12 mouse cellular contexts compared by ENCODE assay signal in the genomic region with DNA sequence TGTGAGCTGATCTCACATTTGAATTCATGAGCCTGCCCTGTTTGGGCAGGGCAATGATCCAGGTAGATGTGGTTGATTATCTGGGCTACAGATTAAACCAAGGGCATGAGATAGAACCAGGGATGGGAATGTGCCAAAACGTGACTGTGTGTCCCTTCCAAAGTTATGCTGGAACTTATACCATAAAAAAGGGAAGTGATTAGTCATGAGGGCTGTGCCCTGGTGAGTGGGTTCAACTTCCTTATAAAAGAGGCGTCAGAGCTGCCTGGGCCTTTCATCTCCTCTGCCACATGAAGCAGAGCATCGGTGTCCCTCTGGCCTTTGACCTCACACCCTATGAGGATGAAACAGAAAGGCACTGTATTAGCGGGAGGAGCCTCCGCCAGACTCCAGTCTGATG. TPM values are rescaled to one million over a fixed set of nuclear protein-coding genes. Genes with fewer than 3 reads are reported as not detected.
A peak's percentile ranks its signal among the peaks of the same experiment; 100 is the strongest.
DNase-seq lines count a peak whose midpoint lies in the region; ATAC-seq and TF ChIP-seq lines count a peak whose summit lies in the region.
"Had no signal": no experiment of that assay in that cellular context is flagged by ENCODE, and none has a peak within 500 bp of the region (broad histone marks: within the 10 kb centered on the region; RNA-seq: fewer than 3 reads in every experiment).

No protein-coding gene starts in this region.

- peak; percentile 33 for DNase-seq in liver, adult 2 months (ENCODE audit: extremely low read depth, low read depth, low spot score)
- DNase-seq in liver = no peak
- DNase-seq in 416B (ENCODE audit: low read depth) = peak; percentile 91
- peak; percentile 90 for DNase-seq in MEL (ENCODE audit: low read depth, low spot score)
- no peak for DNase-seq in thymus, postnatal 25 days
- DNase-seq: cerebellum, postnatal 36 days; heart, postnatal 36 days; kidney, adult 8-10 months had no signal

- H3K27me3 ChIP-seq in liver, adult 2 months (ENCODE audit: control insufficient read depth, insufficient read depth, low read length) = no peaks in the 10 kb centered on the region
- no peaks in the 10 kb centered on the region for H3K27me3 ChIP-seq in MEL (ENCODE audit: control insufficient read depth in 1 of 2, insufficient read depth in 2 of 2, low read length in 2 of 2)
- no peaks in the 10 kb centered on the region for H3K27me3 ChIP-seq in forebrain, embryonic 15.5 days

- TF ChIP-seq RAD21 in MEL (IDR thresholded peaks at IDR 0.05; ENCODE audit: low read depth, low read length) = no peak

- TF ChIP-seq EP300 in MEL (IDR thresholded peaks at IDR 0.05; ENCODE audit: low read depth in 1 of 2, low read length in 2 of 2) = peak; percentile 86 to 89

- no peak overlapping the region for H3K4me2 ChIP-seq in forebrain, embryonic 15.5 days (replicated peaks)

- TF ChIP-seq POLR2A in liver, adult 2 months (IDR thresholded peaks at IDR 0.05; ENCODE audit: extremely low read depth, insufficient read depth, low read length) = no peak
- peak in 1 of 2 experiments; percentile 65; a peak in 2 of 4 replicates for TF ChIP-seq POLR2A in MEL (IDR thresholded peaks at IDR 0.05; ENCODE audit: control insufficient read depth in 1 of 2, insufficient read depth in 1 of 2, low read depth in 1 of 2, low read length in 2 of 2, poor library complexity in 1 of 2)

- H3K27ac ChIP-seq in liver, adult 2 months (replicated peaks; ENCODE audit: insufficient read depth, low read depth, low read length) = no peak overlapping the region
- H3K27ac ChIP-seq in MEL (ENCODE audit: control insufficient read depth, low read depth, low read length) = peak overlapping the region; percentile 77
- no peak overlapping the region for H3K27ac ChIP-seq in forebrain, embryonic 15.5 days (replicated peaks)
- H3K27ac ChIP-seq: limb, embryonic 10.5 days had no signal

- no peaks in the 10 kb centered on the region for H3K79me2 ChIP-seq in liver, adult 2 months (ENCODE audit: control insufficient read depth, insufficient read depth, low read length)
- H3K79me2 ChIP-seq in MEL (ENCODE audit: control insufficient read depth, insufficient read depth, low read length, poor library complexity) = no peaks in the 10 kb centered on the region; the same call in 1 of the 2 replicates

- TF ChIP-seq CTCF in liver, adult 2 months (IDR thresholded peaks at IDR 0.05; ENCODE audit: low read depth, low read length) = no peak
- TF ChIP-seq CTCF in MEL (IDR thresholded peaks at IDR 0.05 in 2 of 3, conservative IDR thresholded peaks at IDR 0.05 in 1 of 3; ENCODE audit: control insufficient read depth in 1 of 3, insufficient read depth in 1 of 3, low read depth in 2 of 3, low read length in 3 of 3, poor library complexity in 1 of 3, severe bottlenecking in 1 of 3) = no peak

- 66% methylated on average over 5 of the region's 5 CpGs for WGBS in liver, adult 2 months
- WGBS in forebrain, embryonic 15.5 days = 83% methylated on average over 5 of the region's 5 CpGs

- H3K9me3 ChIP-seq in MEL (replicated peaks; ENCODE audit: insufficient read depth, low read length) = no peaks in the 10 kb centered on the region
- no peaks in the 10 kb centered on the region for H3K9me3 ChIP-seq in forebrain, embryonic 15.5 days
- H3K9me3 ChIP-seq: limb, embryonic 10.5 days had no signal

- H3K4me1 ChIP-seq in liver, adult 2 months (ENCODE audit: control insufficient read depth, insufficient read depth, low read length) = peaks cover 7% of the 10 kb centered on the region
- H3K4me1 ChIP-seq in MEL (ENCODE audit: control insufficient read depth in 1 of 2, insufficient read depth in 2 of 2, low read length in 2 of 2) = peaks cover 10 to 23% of the 10 kb centered on the region in 2 experiments
- H3K4me1 ChIP-seq in forebrain, embryonic 15.5 days = peaks cover 17% of the 10 kb centered on the region

- ATAC-seq in megakaryocyte, adult 5-6 weeks (ENCODE audit: poor library complexity, severe bottlenecking) = peak; percentile 66
- no peak for ATAC-seq in forebrain, embryonic 15.5 days (replicated peaks)
- no peak for ATAC-seq in frontal cortex, adult (ENCODE audit: low TSS enrichment)

- no peak overlapping the region for H3K9ac ChIP-seq in liver, adult 2 months (ENCODE audit: low read depth, low read length)
- H3K9ac ChIP-seq in MEL (ENCODE audit: control insufficient read depth, low read depth, low read length, poor library complexity, severe bottlenecking) = peak overlapping the region; percentile 42
- no peak overlapping the region for H3K9ac ChIP-seq in forebrain, embryonic 15.5 days (replicated peaks)

- no peak overlapping the region for H3K4me3 ChIP-seq in liver, adult 2 months (ENCODE audit: insufficient read depth, low read depth, low read length)
- H3K4me3 ChIP-seq in MEL (ENCODE audit: control insufficient read depth in 1 of 2, insufficient read depth in 1 of 2, low read depth in 2 of 2, low read length in 2 of 2) = peak overlapping the region; percentile 8 to 21
- no peak overlapping the region for H3K4me3 ChIP-seq in forebrain, embryonic 15.5 days
- H3K4me3 ChIP-seq: limb, embryonic 10.5 days had no signal

- no peaks in the 10 kb centered on the region for H3K36me3 ChIP-seq in liver, adult 2 months (ENCODE audit: control insufficient read depth, insufficient read depth, low read length)
- H3K36me3 ChIP-seq in MEL (ENCODE audit: control insufficient read depth in 1 of 2, insufficient read depth in 2 of 2, low read length in 2 of 2) = peaks cover 0 to 26% of the 10 kb centered on the region in 2 experiments; a peak in 2 of 4 replicates
- no peaks in the 10 kb centered on the region for H3K36me3 ChIP-seq in forebrain, embryonic 15.5 days
- H3K36me3 ChIP-seq: limb, embryonic 10.5 days had no signal

TF ChIP-seq in MEL, 35 proteins besides CTCF, POLR2A, EP300 and RAD21 (continues in another document):
- TF ChIP-seq ELF1 (IDR thresholded peaks at IDR 0.05; ENCODE audit: low read depth, low read length) (no peak), TBP (IDR thresholded peaks at IDR 0.05; ENCODE audit: low read depth, low read length) (peak; percentile 88), MYB (IDR thresholded peaks at IDR 0.05; ENCODE audit: low read depth, low read length) (no peak), NRF1 (IDR thresholded peaks at IDR 0.05; ENCODE audit: insufficient read depth, low read depth, low read length, poor library complexity, severe bottlenecking) (no peak), MYC (IDR thresholded peaks at IDR 0.05; ENCODE audit: low read depth, low read length) (peak; percentile 86; the same call in 1 of the 2 replicates), NELFE (IDR thresholded peaks at IDR 0.05; ENCODE audit: low read depth, low read length) (peak; percentile 37; the same call in 1 of the 2 replicates), KAT2A (conservative IDR thresholded peaks at IDR 0.05; ENCODE audit: low read depth, low read length) (no peak), CHD2 (IDR thresholded peaks at IDR 0.05; ENCODE audit: low read length) (no peak), GABPA (IDR thresholded peaks at IDR 0.05; ENCODE audit: low read depth, low read length) (no peak), E2F4 (IDR thresholded peaks at IDR 0.05; ENCODE audit: borderline replicate concordance, low read depth, low read length) (no peak), ZC3H11A (IDR thresholded peaks at IDR 0.05; ENCODE audit: low read depth, low read length) (no peak), ZNF384 (IDR thresholded peaks at IDR 0.05; ENCODE audit: low read depth, low read length) (0 out of 2 replicates have a peak, but pooled peaks have one; percentile 13), ETS1 (IDR thresholded peaks at IDR 0.05; ENCODE audit: low read depth, low read length) (peak; percentile 94), CHD1 (IDR thresholded peaks at IDR 0.05; ENCODE audit: low read depth, low read length) (no peak), TCF12 (IDR thresholded peaks at IDR 0.05; ENCODE audit: low read depth, low read length) (peak; percentile 27; the same call in 1 of the 2 replicates), UBTF (IDR thresholded peaks at IDR 0.05; ENCODE audit: borderline replicate concordance, insufficient read depth, low read depth, low read length) (no peak), ZKSCAN1 (IDR thresholded peaks at IDR 0.05; ENCODE audit: low read depth, low read length) (no peak), USF2 (IDR thresholded peaks at IDR 0.05; ENCODE audit: borderline replicate concordance in 1 of 2, insufficient read depth in 1 of 2, low read depth in 1 of 2, low read length in 2 of 2) (no peak), HCFC1 (IDR thresholded peaks at IDR 0.05; ENCODE audit: low read depth, low read length) (no peak), ZMIZ1 (IDR thresholded peaks at IDR 0.05; ENCODE audit: low read depth, low read length) (no peak), MAZ (IDR thresholded peaks at IDR 0.05; ENCODE audit: low read depth, low read length) (no peak), USF1 (IDR thresholded peaks at IDR 0.05; ENCODE audit: low read depth, low read length) (peak; percentile 53; the same call in 1 of the 2 replicates), SMC3 (IDR thresholded peaks at IDR 0.05; ENCODE audit: low read depth, low read length) (no peak), SIN3A (IDR thresholded peaks at IDR 0.05; ENCODE audit: low read length) (peak; percentile 85), GATA1 (IDR thresholded peaks at IDR 0.05; ENCODE audit: low read depth, low read length) (peak; percentile 92), MAX (IDR thresholded peaks at IDR 0.05; ENCODE audit: low read length) (peak; percentile 75), POLR2AphosphoS5 (IDR thresholded peaks at IDR 0.05; ENCODE audit: borderline replicate concordance, low read depth, low read length) (no peak)

RNA-seq across cellular contexts. Expression of a gene that starts 15.3 kb away (rescaled TPM):
- 117 and 123 TPM in 2 replicates for total RNA-seq in liver, adult 2 months (2014; rRNA removed)
- 114 and 119 TPM in 2 replicates for polyA plus RNA-seq in liver, adult 2 months (2012; rRNA removed)
- total RNA-seq in MEL (2012; rRNA removed) = 602 and 651 TPM in 2 replicates
- 1,000 to 10,000 TPM in 1 of 2 experiments, 100 to 1,000 TPM in 1; 524 to 3,339 TPM for polyA plus RNA-seq in MEL (2012; ENCODE audit: insufficient read depth in 1 of 2, insufficient read length in 2 of 2, low read depth in 1 of 2, low replicate concordance in 2 of 2, missing spikeins in 1 of 2)
- total RNA-seq in megakaryocyte, adult 5-6 weeks (2015) = 717 and 805 TPM in 2 replicates
- total RNA-seq in megakaryocyte, adult 5-6 weeks (2017) = 1,003 and 1,237 TPM in 2 replicates
- 2,112 and 2,174 TPM in 2 replicates for polyA plus RNA-seq in forebrain, embryonic 15.5 days (2015; fragmentation: Nextera tagmentation; extraction: Ambion mirVana)

RNA-seq across cellular contexts. Expression of a gene that starts 24.5 kb away (rescaled TPM):
- total RNA-seq in liver, adult 2 months (2014; rRNA removed) = 6.8 and 8.1 TPM in 2 replicates
- polyA plus RNA-seq in liver, adult 2 months (2012; rRNA removed) = 3.4 and 4.5 TPM in 2 replicates
- total RNA-seq in MEL (2012; rRNA removed) = 16.5 and 17.7 TPM in 2 replicates
- 10 to 100 TPM in 1 of 2 experiments, not detected in 1; 17.2 TPM for polyA plus RNA-seq in MEL (2012; ENCODE audit: insufficient read depth in 1 of 2, insufficient read length in 2 of 2, low read depth in 1 of 2, low replicate concordance in 2 of 2, missing spikeins in 1 of 2)
- total RNA-seq in megakaryocyte, adult 5-6 weeks (2015) = 3.3 and 8.2 TPM in 2 replicates
- total RNA-seq in megakaryocyte, adult 5-6 weeks (2017) = 20.4 and 25.9 TPM in 2 replicates
- polyA plus RNA-seq in forebrain, embryonic 15.5 days (2015; fragmentation: Nextera tagmentation; extraction: Ambion mirVana) = 16.5 and 16.6 TPM in 2 replicates

Comparison
In these comparisons a context has a peak if more than half of its experiments do, and no peak if none do; other contexts are left out.
1. DNase-seq: peak in liver, adult 2 months (single experiment), 416B (single experiment) and MEL (single experiment); none in liver (single experiment) and thymus, postnatal 25 days (single experiment).
2. H3K4me3 ChIP-seq: peak in MEL (2 of 2); none in liver, adult 2 months (single experiment) and forebrain, embryonic 15.5 days (single experiment).